Mouse (Mus musculus): Measurements from ENCODE around the gene Ptgis.

The Ptgis gene

GRCm38 (mm10) chr2:167240008-167240964 is at the start of gene Ptgis:
Gene Ptgis, minus strand, starts transcription at chr2:167240604.
- no peak for DNase-seq

- peak in 1 of 2 experiments; percentile 2 for DNase-seq
Measured at GRCm38 (mm10) chr2:167281461-167281860, 41.1 kb upstream of the Ptgis start.

GRCm38 (mm10) chr2:167280986-167281310 is 40.5 kb upstream of the Ptgis start:
- DNase-seq, result no peak

GRCm38 (mm10) chr2:167280090-167280985 is 39.9 kb upstream of the Ptgis start:
- DNase-seq, result peak; percentile 34 to 50

GRCm38 (mm10) chr2:167278751-167279526 is 38.5 kb upstream of the Ptgis start:
- peak in 1 of 2 experiments; percentile 4 for DNase-seq

- peak in 1 of 2 experiments; percentile 1 for DNase-seq
Measured at GRCm38 (mm10) chr2:167278011-167278410, 37.6 kb upstream of the Ptgis start.

- peak in 1 of 2 experiments; percentile 1 for DNase-seq
Measured at GRCm38 (mm10) chr2:167277026-167277425, 36.6 kb upstream of the Ptgis start.

- peak in 1 of 2 experiments; percentile 0 for DNase-seq
Measured at GRCm38 (mm10) chr2:167275856-167276255, 35.5 kb upstream of the Ptgis start.

- peak in 1 of 2 experiments; percentile 1 for DNase-seq
Measured at GRCm38 (mm10) chr2:167274713-167275465, 34.5 kb upstream of the Ptgis start.

- peak in 1 of 2 experiments; percentile 1 for DNase-seq
Measured at GRCm38 (mm10) chr2:167273206-167273740, 32.9 kb upstream of the Ptgis start.

GRCm38 (mm10) chr2:167272706-167273105 is 32.3 kb upstream of the Ptgis start:
- DNase-seq, result peak in 1 of 2 experiments; percentile 1

- no peak for DNase-seq
Measured at GRCm38 (mm10) chr2:167271121-167271521, 30.7 kb upstream of the Ptgis start.

GRCm38 (mm10) chr2:167270496-167270895 is 30.1 kb upstream of the Ptgis start:
- no peak for DNase-seq

GRCm38 (mm10) chr2:167268721-167269120 is 28.3 kb upstream of the Ptgis start:
- no peak for DNase-seq

GRCm38 (mm10) chr2:167268411-167268690 is 27.9 kb upstream of the Ptgis start:
- DNase-seq, result peak in 1 of 2 experiments; percentile 1

GRCm38 (mm10) chr2:167267531-167268410 is 27.4 kb upstream of the Ptgis start:
- peak in 1 of 2 experiments; percentile 0 for DNase-seq

- peak in 1 of 2 experiments; percentile 0 for DNase-seq
Measured at GRCm38 (mm10) chr2:167266231-167266630, 25.8 kb upstream of the Ptgis start.

GRCm38 (mm10) chr2:167265806-167266205 is 25.4 kb upstream of the Ptgis start:
- no peak for DNase-seq

- DNase-seq, result no peak
Measured at GRCm38 (mm10) chr2:167265021-167265420, 24.6 kb upstream of the Ptgis start.

GRCm38 (mm10) chr2:167263931-167264330 is 23.5 kb upstream of the Ptgis start:
- DNase-seq, result no peak

Data from thymus, adult 18-20 months (tissue).